In the genomic region with DNA sequence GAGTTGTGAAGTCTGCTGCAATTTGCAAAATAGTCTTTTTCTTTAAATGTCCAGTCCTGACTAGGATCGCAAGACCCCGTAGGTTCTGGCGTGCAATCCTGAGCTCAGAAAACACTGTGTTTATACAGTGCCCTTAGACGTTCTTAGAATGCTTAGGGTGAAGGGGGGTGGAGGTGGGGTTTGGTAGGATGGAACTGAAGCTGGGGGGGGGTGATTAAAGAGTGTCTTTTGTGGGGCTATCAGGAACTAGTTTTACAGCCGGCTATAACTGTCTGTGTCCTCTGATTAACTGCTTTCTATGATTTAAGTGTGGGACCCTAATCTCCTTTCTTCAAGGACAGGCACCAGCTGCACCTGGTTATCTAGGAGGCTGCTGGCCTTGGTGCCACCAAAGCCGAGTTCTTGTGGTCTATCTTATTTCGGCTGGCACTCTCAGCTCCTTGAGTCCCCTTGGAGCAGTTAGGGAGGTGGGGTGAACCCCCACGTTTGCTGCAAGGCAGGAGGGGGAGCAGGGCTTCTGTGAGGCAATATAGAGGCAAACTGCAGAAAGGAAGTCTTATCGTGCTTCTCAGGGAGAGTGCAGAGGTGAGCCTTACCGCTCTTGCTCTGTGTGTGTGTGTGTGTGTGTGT, we compare ENCODE assay signal across 16 mouse cellular contexts. TPM values are rescaled to one million over a fixed set of nuclear protein-coding genes. Genes with fewer than 3 reads are reported as not detected.
DNase-seq lines count a peak whose midpoint lies in the region; ATAC-seq and TF ChIP-seq lines count a peak whose summit lies in the region.
"Had no signal": no experiment of that assay in that cellular context is flagged by ENCODE, and none has a peak within 500 bp of the region (broad histone marks: within the 10 kb centered on the region; RNA-seq: fewer than 3 reads in every experiment).

No protein-coding gene starts in this region.

- peak; percentile 46 to 63; a peak in 3 of 4 replicates for ATAC-seq in hematopoietic stem cell, adult 5-6 weeks (replicated peaks in 1 of 2; ENCODE audit: insufficient read depth in 1 of 2, low FRiP score in 2 of 2, low TSS enrichment in 1 of 2, low read depth in 1 of 2, poor library complexity in 2 of 2, severe bottlenecking in 2 of 2)
- ATAC-seq in liver, postnatal 0 days = peak; percentile 73
- no peak for ATAC-seq in forebrain, embryonic 14.5 days
- ATAC-seq: forebrain, embryonic 16.5 days; Patski had no signal

- TF ChIP-seq POLR2A in MEL (IDR thresholded peaks at IDR 0.05; ENCODE audit: control insufficient read depth in 1 of 2, insufficient read depth in 1 of 2, low read depth in 1 of 2, low read length in 2 of 2, poor library complexity in 1 of 2) = no peak

- H3K9me3 ChIP-seq in heart, embryonic 10.5 days = no peaks in the 10 kb centered on the region
- H3K9me3 ChIP-seq in MEL (replicated peaks; ENCODE audit: insufficient read depth, low read length) = no peaks in the 10 kb centered on the region
- H3K9me3 ChIP-seq in liver, postnatal 0 days (ENCODE audit: low read length) = no peaks in the 10 kb centered on the region
- no peaks in the 10 kb centered on the region for H3K9me3 ChIP-seq in forebrain, embryonic 14.5 days (replicated peaks; ENCODE audit: control insufficient read depth, low read length)
- H3K9me3 ChIP-seq: embryonic facial prominence, embryonic 12.5 days had no signal

- H3K9ac ChIP-seq in MEL (ENCODE audit: control insufficient read depth, low read depth, low read length, poor library complexity, severe bottlenecking) = no peak overlapping the region
- no peak overlapping the region for H3K9ac ChIP-seq in liver, postnatal 0 days (replicated peaks)
- no peak overlapping the region for H3K9ac ChIP-seq in forebrain, embryonic 14.5 days (ENCODE audit: low read length)
- H3K9ac ChIP-seq: embryonic facial prominence, embryonic 12.5 days; limb, embryonic 12.5 days had no signal

- H3K79me2 ChIP-seq in MEL (ENCODE audit: control insufficient read depth, insufficient read depth, low read length, poor library complexity) = no peaks in the 10 kb centered on the region

- TF ChIP-seq CTCF in MEL (IDR thresholded peaks at IDR 0.05 in 2 of 3, conservative IDR thresholded peaks at IDR 0.05 in 1 of 3; ENCODE audit: control insufficient read depth in 1 of 3, insufficient read depth in 1 of 3, low read depth in 2 of 3, low read length in 3 of 3, poor library complexity in 1 of 3, severe bottlenecking in 1 of 3) = no peak
- TF ChIP-seq CTCF in liver, postnatal 0 days (IDR thresholded peaks at IDR 0.05; ENCODE audit: low read depth) = no peak

- H3K4me2 ChIP-seq in liver, postnatal 0 days (ENCODE audit: low read depth, low read length) = no peak overlapping the region
- H3K4me2 ChIP-seq in forebrain, embryonic 14.5 days (ENCODE audit: low read length) = no peak overlapping the region
- H3K4me2 ChIP-seq: embryonic facial prominence, embryonic 12.5 days; limb, embryonic 12.5 days had no signal

- WGBS in heart, embryonic 10.5 days = 50% methylated on average over 10 of the region's 10 CpGs
- 30% methylated on average over 10 of the region's 10 CpGs for WGBS in liver, postnatal 0 days (ENCODE audit: insufficient replicate concordance)
- 75% methylated on average over 10 of the region's 10 CpGs for WGBS in forebrain, embryonic 14.5 days

- no peak overlapping the region for H3K4me3 ChIP-seq in heart, embryonic 10.5 days
- H3K4me3 ChIP-seq in MEL (ENCODE audit: control insufficient read depth in 1 of 2, insufficient read depth in 1 of 2, low read depth in 2 of 2, low read length in 2 of 2) = no peak overlapping the region
- H3K4me3 ChIP-seq in liver, postnatal 0 days (ENCODE audit: low read depth, low read length) = no peak overlapping the region
- no peak overlapping the region for H3K4me3 ChIP-seq in forebrain, embryonic 14.5 days (ENCODE audit: low read depth, low read length)
- H3K4me3 ChIP-seq: embryonic facial prominence, embryonic 12.5 days; limb, embryonic 12.5 days had no signal

- DNase-seq in heart, embryonic 10.5 days (ENCODE audit: low spot score) = peak; percentile 83
- no peak for DNase-seq in heart, postnatal 4 days
- DNase-seq in MEL (ENCODE audit: low read depth, low spot score) = peak; percentile 82
- DNase-seq in liver, postnatal 0 days = peak; percentile 36
- no peak for DNase-seq in layer of hippocampus, adult 18-20 months (ENCODE audit: low spot score in 2 of 2)
- DNase-seq in lung, postnatal 14 days = no peak
- DNase-seq in forebrain, embryonic 14.5 days (ENCODE audit: low spot score) = no peak
- DNase-seq: cerebellum, adult 2 months; heart, postnatal 10 days; kidney, adult 2 months; lung, postnatal 36 days had no signal

- peak overlapping the region; percentile 42 for H3K27ac ChIP-seq in heart, embryonic 10.5 days
- H3K27ac ChIP-seq in MEL (ENCODE audit: control insufficient read depth, low read depth, low read length) = 0 out of 2 replicates have a peak overlapping the region, but pooled peaks have one; percentile 27
- no peak overlapping the region for H3K27ac ChIP-seq in liver, postnatal 0 days (ENCODE audit: low read depth)
- no peak overlapping the region for H3K27ac ChIP-seq in forebrain, embryonic 14.5 days (ENCODE audit: low read depth, low read length)
- H3K27ac ChIP-seq: embryonic facial prominence, embryonic 12.5 days; limb, embryonic 12.5 days had no signal

- H3K36me3 ChIP-seq in heart, embryonic 10.5 days = no peaks in the 10 kb centered on the region
- H3K36me3 ChIP-seq in MEL (ENCODE audit: control insufficient read depth in 1 of 2, insufficient read depth in 2 of 2, low read length in 2 of 2) = peaks cover 0 to 2% of the 10 kb centered on the region in 2 experiments; a peak in 2 of 4 replicates
- H3K36me3 ChIP-seq in liver, postnatal 0 days (replicated peaks; ENCODE audit: insufficient read depth, low read length) = no peaks in the 10 kb centered on the region
- no peaks in the 10 kb centered on the region for H3K36me3 ChIP-seq in forebrain, embryonic 14.5 days (ENCODE audit: control insufficient read depth, insufficient read depth, low read length)
- H3K36me3 ChIP-seq: embryonic facial prominence, embryonic 12.5 days; limb, embryonic 12.5 days had no signal

- H3K27me3 ChIP-seq in heart, embryonic 10.5 days (ENCODE audit: insufficient read depth, poor library complexity, severe bottlenecking) = no peaks in the 10 kb centered on the region
- H3K27me3 ChIP-seq in MEL (ENCODE audit: control insufficient read depth in 1 of 2, insufficient read depth in 2 of 2, low read length in 2 of 2) = no peaks in the 10 kb centered on the region
- no peaks in the 10 kb centered on the region for H3K27me3 ChIP-seq in liver, postnatal 0 days (ENCODE audit: insufficient read depth, low read length)
- H3K27me3 ChIP-seq in forebrain, embryonic 14.5 days (replicated peaks; ENCODE audit: control insufficient read depth, insufficient read depth, low read length) = no peaks in the 10 kb centered on the region
- H3K27me3 ChIP-seq: embryonic facial prominence, embryonic 12.5 days; limb, embryonic 12.5 days; Patski had no signal

- peak; percentile 76 to 92 for TF ChIP-seq EP300 in MEL (IDR thresholded peaks at IDR 0.05; ENCODE audit: low read depth in 1 of 2, low read length in 2 of 2)
- peak; percentile 95 for TF ChIP-seq EP300 in liver, postnatal 0 days (IDR thresholded peaks at IDR 0.05; ENCODE audit: low read depth)

- H3K4me1 ChIP-seq in heart, embryonic 10.5 days = peaks cover 16% of the 10 kb centered on the region
- peaks cover 3 to 15% of the 10 kb centered on the region in 2 experiments; a peak in 3 of 4 replicates for H3K4me1 ChIP-seq in MEL (ENCODE audit: control insufficient read depth in 1 of 2, insufficient read depth in 2 of 2, low read length in 2 of 2)
- H3K4me1 ChIP-seq in liver, postnatal 0 days (ENCODE audit: insufficient read depth) = peaks cover 5% of the 10 kb centered on the region
- no peaks in the 10 kb centered on the region for H3K4me1 ChIP-seq in forebrain, embryonic 14.5 days (ENCODE audit: control insufficient read depth, insufficient read depth, low read length)
- H3K4me1 ChIP-seq: embryonic facial prominence, embryonic 12.5 days; limb, embryonic 12.5 days had no signal

- no peak for TF ChIP-seq RAD21 in MEL (IDR thresholded peaks at IDR 0.05; ENCODE audit: low read depth, low read length)

TF ChIP-seq in MEL, 35 proteins besides CTCF, POLR2A, EP300 and RAD21 (continues in another document):
- TF ChIP-seq ZNF384 (IDR thresholded peaks at IDR 0.05; ENCODE audit: low read depth, low read length) (no peak), SMC3 (IDR thresholded peaks at IDR 0.05; ENCODE audit: low read depth, low read length) (no peak), ETS1 (IDR thresholded peaks at IDR 0.05; ENCODE audit: low read depth, low read length) (peak; percentile 80), TAL1 (IDR thresholded peaks at IDR 0.05; ENCODE audit: low read length) (peak; percentile 91), GABPA (IDR thresholded peaks at IDR 0.05; ENCODE audit: low read depth, low read length) (no peak), ZMIZ1 (IDR thresholded peaks at IDR 0.05; ENCODE audit: low read depth, low read length) (no peak), MEF2A (IDR thresholded peaks at IDR 0.05; ENCODE audit: extremely low read depth, insufficient replicate concordance, low read depth, low read length, poor library complexity, severe bottlenecking) (0 out of 2 replicates have a peak, but pooled peaks have one; percentile 5), SIN3A (IDR thresholded peaks at IDR 0.05; ENCODE audit: low read length) (peak; percentile 55)

RNA-seq across cellular contexts. Expression of a gene that starts 24.5 kb away (rescaled TPM):
- polyA plus RNA-seq in heart, embryonic 10.5 days (2016; fragmentation: Nextera tagmentation; extraction: Ambion mirVana) = 205 and 222 TPM in 2 replicates
- total RNA-seq in heart, postnatal 4 days (2021) = 100 to 1,000 TPM; 168 to 174 TPM
- 144 and 162 TPM in 2 replicates for total RNA-seq in MEL (2012; rRNA removed)
- polyA plus RNA-seq in MEL (2012; ENCODE audit: insufficient read depth in 1 of 2, insufficient read length in 2 of 2, low read depth in 1 of 2, low replicate concordance in 2 of 2, missing spikeins in 1 of 2) = 100 to 1,000 TPM; 193 to 329 TPM
- 141 and 167 TPM in 2 replicates for total RNA-seq in hematopoietic stem cell, adult 5-6 weeks (2017)
- 66.7 and 70.7 TPM in 2 replicates for polyA plus RNA-seq in liver, postnatal 0 days (2015; fragmentation: Nextera tagmentation; extraction: Ambion mirVana)
- total RNA-seq in layer of hippocampus, adult 18-20 months (2021) = 100 to 1,000 TPM; 163 to 164 TPM
- 164 and 176 TPM in 2 replicates for polyA plus RNA-seq in forebrain, embryonic 14.5 days (2014; fragmentation: Nextera tagmentation; extraction: Ambion mirVana)

RNA-seq across cellular contexts. Expression of a gene that starts 54.2 kb away (rescaled TPM):
- polyA plus RNA-seq in heart, embryonic 10.5 days (2016; fragmentation: Nextera tagmentation; extraction: Ambion mirVana) = 0.64 and 0.92 TPM in 2 replicates
- under 1 TPM in 1 of 2 experiments, not detected in 1; 0.09 TPM for total RNA-seq in heart, postnatal 4 days (2021)
- 0.13 and 0.31 TPM in 2 replicates for total RNA-seq in MEL (2012; rRNA removed)
- polyA plus RNA-seq in MEL (2012; ENCODE audit: insufficient read depth in 1 of 2, insufficient read length in 2 of 2, low read depth in 1 of 2, low replicate concordance in 2 of 2, missing spikeins in 1 of 2) = under 1 TPM in 1 of 2 experiments, not detected in 1; 0.36 TPM
- total RNA-seq in hematopoietic stem cell, adult 5-6 weeks (2017) = 0.38 TPM in 1 of 2 replicates, not detected in the other
- 0.18 and 0.21 TPM in 2 replicates for polyA plus RNA-seq in liver, postnatal 0 days (2015; fragmentation: Nextera tagmentation; extraction: Ambion mirVana)
- total RNA-seq in layer of hippocampus, adult 18-20 months (2021) = 1 to 10 TPM; 1.7 to 2.5 TPM
- polyA plus RNA-seq in forebrain, embryonic 14.5 days (2014; fragmentation: Nextera tagmentation; extraction: Ambion mirVana) = 0.41 and 0.73 TPM in 2 replicates
- total RNA-seq: heart, postnatal 10 days had no signal
- polyA plus RNA-seq: Patski had no signal

Comparison
In these comparisons a context has a peak if more than half of its experiments do, and no peak if none do; other contexts are left out.
1. DNase-seq: peak in heart, embryonic 10.5 days (single experiment), MEL (single experiment) and liver, postnatal 0 days (single experiment); none in heart, postnatal 4 days (single experiment), layer of hippocampus, adult 18-20 months (0 of 2), lung, postnatal 14 days (single experiment) and forebrain, embryonic 14.5 days (single experiment).
2. H3K27ac ChIP-seq: peak in heart, embryonic 10.5 days (single experiment) and MEL (single experiment); none in liver, postnatal 0 days (single experiment) and forebrain, embryonic 14.5 days (single experiment).